Mouse (Mus musculus): Measurements from ENCODE around the gene Ribc2.

DNA sequence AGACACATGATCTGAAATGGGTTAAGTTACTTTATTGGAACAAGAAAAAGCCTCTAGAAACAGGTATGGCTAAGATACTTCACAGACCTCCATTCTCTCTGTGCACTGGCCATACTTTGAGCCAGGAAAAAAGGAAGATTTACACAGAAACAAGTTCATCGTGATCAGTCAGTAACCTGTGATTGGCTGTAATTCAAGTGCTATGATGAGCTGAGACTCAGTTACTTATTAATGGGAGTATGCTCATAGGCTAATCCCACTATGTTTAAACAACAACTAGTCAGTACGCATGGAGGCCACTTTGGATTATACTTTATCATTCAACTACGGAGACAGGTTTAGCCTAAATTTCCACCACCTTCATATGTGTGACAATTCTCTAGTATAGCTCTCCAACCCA, 22.2 kb downstream of the Ribc2 start:
- no peak for TF ChIP-seq POLR2A (IDR thresholded peaks at IDR 0.05; ENCODE audit: low read depth, low read length)
- TF ChIP-seq CTCF (conservative IDR thresholded peaks at IDR 0.05 in 1 of 2, IDR thresholded peaks at IDR 0.05 in 1 of 2; ENCODE audit: low read depth in 2 of 2, low read length in 2 of 2) = no peak
- no peak for TF ChIP-seq EP300 (IDR thresholded peaks at IDR 0.05; ENCODE audit: low read length)
